Mouse (Mus musculus) mouse trophoblast stem cell (cell line): Measurements from ENCODE around the gene Sik3.

Experiments used
- in situ Hi-C, 2 experiments: fragments of 300-500 bp; cut with MseI, MboI; formaldehyde crosslinking; loops; 2 replicates in 1 of 2; 3 replicates in 1 of 2; pipeline ENCODE4 v1.15.1; 2025

Gene Sik3

GRCm38 (mm10) chr9:46224101-46224500 lies 211.5 kb downstream of the Sik3 start:
- in situ Hi-C loops = no loop called here

- in situ Hi-C loops = no loop called here
Measured at GRCm38 (mm10) chr9:46224945-46225660, 212.5 kb downstream of the Sik3 start.

GRCm38 (mm10) chr9:46227064-46227614 lies 214.5 kb downstream of the Sik3 start:
- in situ Hi-C loops = no loop called here

- in situ Hi-C loops = no loop called here
Measured at GRCm38 (mm10) chr9:46228491-46228890, 215.9 kb downstream of the Sik3 start, which contains the start of gene Apoa1. Gene Apoa1, plus strand, starts transcription at chr9:46228580.

GRCm38 (mm10) chr9:46229573-46230449 lies 217.2 kb downstream of the Sik3 start:
- in situ Hi-C loops = loop anchor here in 1 of 2 experiments (10.0 kb wide), 1 partner anchor 225 kb away; no protein-coding TSS in a partner anchor

GRCm38 (mm10) chr9:46230450-46230975 lies 217.9 kb downstream of the Sik3 start:
- in situ Hi-C loops = loop anchor here in 1 of 2 experiments (10.0 kb wide), 1 partner anchor 226 kb away; no protein-coding TSS in a partner anchor

- in situ Hi-C loops = loop anchor here in 1 of 2 experiments (10.0 kb wide), 1 partner anchor 230 kb away; no protein-coding TSS in a partner anchor
Measured at GRCm38 (mm10) chr9:46235196-46235595, 222.6 kb downstream of the Sik3 start.

- in situ Hi-C loops = loop anchor here in 1 of 2 experiments (10.0 kb wide), 1 partner anchor 231 kb away; no protein-coding TSS in a partner anchor
Measured at GRCm38 (mm10) chr9:46235596-46235648, 222.8 kb downstream of the Sik3 start, which contains the start of gene Apoc3. Gene Apoc3, minus strand, starts transcription at chr9:46235636.

- in situ Hi-C loops = loop anchor here in 1 of 2 experiments (10.0 kb wide), 1 partner anchor 231 kb away; no protein-coding TSS in a partner anchor
Measured at GRCm38 (mm10) chr9:46235649-46236048, 223.0 kb downstream of the Sik3 start.

- in situ Hi-C loops = loop anchor here in 1 of 2 experiments (10.0 kb wide), 1 partner anchor 234 kb away; no protein-coding TSS in a partner anchor
Measured at GRCm38 (mm10) chr9:46238850-46239249, 226.2 kb downstream of the Sik3 start.

GRCm38 (mm10) chr9:46240526-46241153 lies 228.0 kb downstream of the Sik3 start, which contains the start of gene Apoa4:
Gene Apoa4, plus strand, starts transcription at chr9:46240696.
- in situ Hi-C loops = no loop called here

- in situ Hi-C loops = no loop called here
Measured at GRCm38 (mm10) chr9:46241818-46242217, 229.2 kb downstream of the Sik3 start.

- in situ Hi-C loops = no loop called here
Measured at GRCm38 (mm10) chr9:46243122-46243521, 230.5 kb downstream of the Sik3 start.

GRCm38 (mm10) chr9:46243584-46243983 lies 231.0 kb downstream of the Sik3 start:
- in situ Hi-C loops = no loop called here

- in situ Hi-C loops = no loop called here
Measured at GRCm38 (mm10) chr9:46246752-46247324, 234.2 kb downstream of the Sik3 start.

GRCm38 (mm10) chr9:46256177-46256576 lies 243.6 kb downstream of the Sik3 start:
- in situ Hi-C loops = no loop called here

GRCm38 (mm10) chr9:46256658-46257385 lies 244.2 kb downstream of the Sik3 start:
- in situ Hi-C loops = no loop called here

- in situ Hi-C loops = no loop called here
Measured at GRCm38 (mm10) chr9:46257546-46257945, 244.9 kb downstream of the Sik3 start.

GRCm38 (mm10) chr9:46259111-46259510 lies 246.5 kb downstream of the Sik3 start:
- in situ Hi-C loops = no loop called here

- in situ Hi-C loops = no loop called here
Measured at GRCm38 (mm10) chr9:46261131-46261530, 248.5 kb downstream of the Sik3 start.
